Mouse (Mus musculus) heart, postnatal 0 days (tissue): ENCODE measurements around the gene Ebf3.

Experiments
- CTCF ChIP-seq: IDR thresholded peaks from 2 replicates; pipeline ENCODE4 v1.5.1; 2016; ENCODE audit warnings: antibody characterized with exemption, control low read depth, low read depth
- EP300 ChIP-seq: IDR thresholded peaks from 2 replicates; pipeline ENCODE4 v1.6.1; 2016; ENCODE audit warnings: antibody characterized with exemption, low read depth

DNA sequence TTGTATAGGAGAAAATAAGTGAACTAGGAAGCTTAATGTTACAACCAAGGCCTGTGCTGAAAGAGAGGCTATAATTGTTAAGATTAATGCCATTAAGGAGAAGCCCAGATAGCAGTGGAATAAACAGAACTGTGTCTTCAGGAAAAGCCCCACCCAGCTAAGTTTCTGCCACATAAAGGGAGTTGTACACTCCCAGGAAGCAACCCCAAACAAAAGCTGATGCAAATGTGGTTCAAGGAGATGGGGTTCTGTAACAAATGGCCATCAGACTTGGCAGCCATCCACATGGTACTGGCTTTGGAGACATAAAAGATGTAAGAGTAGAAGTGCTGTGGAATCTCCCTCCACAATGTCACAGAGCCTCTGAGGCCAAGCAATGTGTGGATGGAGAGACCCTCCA is 155.2 kb downstream of the Ebf3 start:
- TF ChIP-seq CTCF (no peak), EP300 (no peak)
